Mouse (Mus musculus): ENCODE results near the gene Slc7a6. TPM values are rescaled to one million over a fixed set of nuclear protein-coding genes. Genes with fewer than 3 reads are reported as not detected.
"Not testable (repeated sequence)": the region's sequence is repeated elsewhere in the genome, so short reads cannot be mapped to it uniquely, and the experiment has no call there.

The Slc7a6 gene
- total RNA-seq, 2 experiments from 2014 or later: 8.8 to 11.5 TPM

DNA sequence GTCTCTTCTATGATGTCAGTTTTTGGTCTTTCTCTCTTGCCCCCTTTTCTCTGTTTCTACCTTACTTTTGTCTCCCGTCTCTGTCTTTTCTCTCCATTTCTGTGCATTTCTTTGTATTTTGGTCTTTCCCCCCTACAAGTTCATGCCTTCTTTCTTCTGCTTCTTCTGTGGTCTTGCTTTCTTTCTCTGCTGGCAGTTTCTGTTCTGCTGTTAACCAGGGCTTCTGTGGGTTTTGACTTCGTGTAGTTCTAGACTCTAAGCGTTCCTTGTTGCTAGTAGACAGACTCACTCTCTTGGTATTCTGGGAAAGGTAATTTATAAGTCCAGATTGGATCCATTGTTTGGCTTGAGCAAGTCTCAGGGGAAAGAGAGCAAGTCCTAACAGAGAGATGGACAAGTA is 17.7 kb downstream of the Slc7a6 start:
- no peak for DNase-seq

DNA sequence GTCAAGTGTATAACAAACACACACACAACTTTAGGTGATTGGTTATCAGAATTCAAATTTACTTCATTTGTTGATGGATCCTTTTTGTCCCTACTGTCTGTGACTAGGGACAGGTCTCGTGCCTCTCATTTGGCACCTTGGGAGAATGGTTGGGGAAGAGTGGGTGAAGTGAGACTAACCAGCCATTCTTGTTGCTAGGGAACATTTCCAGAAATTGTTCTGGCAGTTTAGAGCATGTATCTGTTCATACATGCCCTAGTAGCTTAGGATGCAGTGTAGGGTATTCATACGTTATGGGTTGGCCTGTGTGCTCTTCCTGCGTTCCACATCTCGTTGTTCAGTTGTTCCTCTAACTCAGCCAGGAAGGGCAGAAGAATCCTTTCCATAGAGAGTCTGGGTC is 20.5 kb downstream of the Slc7a6 start:
- no peak for DNase-seq

DNA sequence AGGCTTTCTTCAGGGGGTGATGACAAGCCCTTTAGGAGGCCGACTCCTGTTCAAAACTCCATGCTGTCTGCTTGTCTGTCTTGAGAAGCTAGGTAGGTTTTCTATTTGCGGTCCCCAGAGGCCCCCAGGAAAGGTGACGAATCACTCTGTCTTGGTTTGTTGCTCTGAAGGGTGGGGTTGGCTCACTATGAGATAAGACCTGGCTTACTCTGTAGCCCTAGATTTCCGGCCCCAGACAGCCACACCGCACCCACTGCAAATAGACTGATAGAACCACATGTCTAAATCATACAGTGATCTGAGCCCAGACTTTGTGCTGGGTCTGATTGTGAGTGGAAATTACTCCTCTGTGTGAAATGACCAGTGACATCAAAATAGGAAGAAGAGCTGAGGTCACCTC is 23.0 kb downstream of the Slc7a6 start:
- peak in 1 of 2 experiments; percentile 35 for DNase-seq

DNA sequence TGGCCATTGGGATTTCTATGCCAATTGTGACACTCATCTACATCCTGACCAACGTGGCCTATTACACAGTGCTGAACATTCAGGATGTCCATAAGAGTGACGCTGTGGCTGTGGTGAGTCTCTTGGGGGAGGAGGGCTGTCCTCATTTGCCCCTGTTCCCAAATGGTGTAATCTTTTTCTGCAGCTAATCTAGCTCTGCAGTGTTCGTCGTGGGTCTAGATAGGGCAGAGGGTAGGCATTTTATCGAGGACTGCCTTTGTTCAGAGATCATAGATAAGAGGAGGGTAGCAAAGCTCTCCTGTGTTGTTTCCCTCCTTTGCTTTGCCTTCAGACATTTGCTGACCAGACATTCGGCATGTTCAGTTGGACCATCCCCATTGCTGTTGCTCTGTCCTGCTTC is 24.5 kb downstream of the Slc7a6 start:
- no peak for DNase-seq

DNA sequence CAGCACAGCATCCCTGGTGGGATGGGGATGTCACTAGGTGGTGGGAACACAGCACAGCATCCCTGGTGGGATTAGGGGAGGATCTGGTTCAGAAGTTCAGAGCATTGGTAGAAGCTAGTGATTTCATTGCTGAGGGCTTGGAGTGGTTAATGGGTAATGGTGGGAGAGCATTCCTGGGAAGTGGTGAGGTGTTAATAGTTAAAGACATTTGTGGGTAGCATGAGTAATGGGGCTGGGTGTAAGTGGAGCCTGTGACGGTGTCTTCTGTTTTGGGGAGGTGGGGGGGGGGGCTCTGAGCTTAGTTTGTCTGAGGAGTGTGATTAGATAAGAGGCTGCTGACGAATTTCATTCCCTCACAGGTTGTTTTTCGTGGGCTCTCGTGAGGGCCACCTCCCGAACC is 25.4 kb downstream of the Slc7a6 start:
- no peak for DNase-seq

DNA sequence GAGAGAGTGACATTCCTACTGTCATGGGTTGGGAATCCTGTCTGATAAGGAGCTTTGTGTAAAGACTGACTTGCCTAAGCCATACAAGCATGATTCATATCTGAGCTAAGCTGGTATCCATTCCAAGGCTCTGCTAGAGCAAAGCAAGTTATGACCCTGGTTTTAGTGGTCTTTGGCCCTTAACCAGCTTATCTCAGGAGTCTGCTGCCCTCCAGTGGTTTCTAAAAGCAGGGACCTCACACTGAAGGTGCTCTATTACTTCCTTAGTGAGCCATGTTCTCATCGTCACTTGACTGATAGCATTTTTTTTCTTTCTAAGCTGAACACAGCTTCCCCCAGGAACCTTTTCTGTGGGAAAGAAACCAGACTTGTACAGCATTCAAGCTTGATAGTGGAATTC is 30.1 kb downstream of the Slc7a6 start:
- peak; percentile 37 to 56 for DNase-seq

DNA sequence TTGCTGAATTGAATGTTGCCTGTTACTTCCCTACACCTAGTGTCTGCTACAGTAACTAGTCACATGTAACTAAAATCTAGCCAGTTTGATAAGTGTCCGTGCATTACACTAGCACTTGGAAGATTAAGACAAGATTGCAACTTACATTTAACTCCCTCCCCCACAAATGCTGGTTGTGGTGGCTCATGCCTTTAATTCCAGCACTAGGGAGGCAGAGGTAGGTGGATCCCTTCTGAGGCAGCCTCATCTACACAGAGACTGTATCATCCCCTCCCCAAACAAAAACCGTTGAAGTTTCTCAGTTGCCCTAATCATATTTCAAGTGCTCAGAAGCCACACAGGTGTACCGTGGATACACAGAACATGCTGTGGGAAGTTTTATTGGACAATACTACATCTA is 30.9 kb downstream of the Slc7a6 start:
- not testable (repeated sequence) for DNase-seq

DNA sequence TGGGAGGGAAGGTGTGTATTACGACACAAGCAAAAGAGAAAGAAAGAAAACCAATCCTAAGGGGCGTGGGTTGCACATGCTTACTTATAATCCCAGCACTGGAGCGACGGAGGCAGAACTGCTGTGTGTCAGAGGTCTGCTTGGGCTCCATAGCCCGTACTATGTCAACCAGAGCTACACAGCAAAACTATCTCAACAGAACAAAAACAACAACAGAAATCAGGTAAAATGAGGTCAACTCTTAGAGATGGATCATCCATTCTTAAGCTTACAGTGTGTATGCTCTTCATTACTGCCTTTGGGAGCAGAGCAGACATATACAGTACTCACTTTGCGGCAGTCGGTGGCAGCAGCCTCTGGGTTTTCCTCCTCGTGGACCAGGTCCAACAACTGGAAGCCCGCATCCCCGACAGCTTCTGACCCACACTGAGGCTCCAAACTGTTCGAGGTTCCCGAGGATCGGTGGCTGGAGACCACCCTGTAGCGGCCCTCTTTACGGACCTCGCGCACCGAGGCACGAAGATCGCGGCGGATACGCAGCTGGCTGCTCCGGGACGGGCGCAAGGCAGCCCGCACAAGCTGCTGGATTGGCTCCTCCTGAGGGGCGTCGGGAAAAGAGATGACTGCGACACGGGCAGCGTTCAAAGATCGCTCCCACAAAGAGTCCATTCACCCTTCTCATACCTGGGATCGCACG is 41.5 kb downstream of the Slc7a6 start:
- no peak for DNase-seq

DNA sequence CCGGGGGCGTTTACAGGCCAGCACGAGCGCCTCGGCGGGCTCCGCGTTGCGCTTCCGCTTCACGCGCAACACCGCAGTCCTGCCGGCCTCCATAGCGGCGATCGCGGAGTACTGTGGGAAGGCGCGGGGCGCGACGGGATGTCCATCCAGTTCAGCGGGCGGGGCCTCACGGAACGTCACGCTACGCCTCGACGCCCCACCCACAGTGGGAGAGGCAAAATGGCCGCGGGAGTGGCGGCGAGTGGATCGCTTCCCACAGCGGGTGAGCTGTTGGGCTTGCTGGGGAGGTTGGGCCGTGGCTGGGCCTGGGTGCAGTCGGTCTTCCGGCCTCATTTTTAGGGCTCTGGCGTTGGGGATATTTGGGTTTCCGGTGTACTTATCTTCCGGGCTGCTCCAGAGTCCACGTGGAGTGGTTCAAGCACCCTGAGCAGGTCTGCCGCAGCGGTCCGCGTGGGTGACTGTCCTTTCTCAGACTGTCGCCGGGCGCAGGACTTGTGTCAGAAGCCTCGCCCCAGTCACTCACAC is 42.2 kb downstream of the Slc7a6 start, which contains the start of the genes Slc7a6os and Prmt7:
Slc7a6os (minus strand) TSS at position 115 of the 525 bp plus-strand sequence.
Prmt7 (plus strand) TSS at position 116 of the 525 bp plus-strand sequence.
- DNase-seq: peak; percentile 97 to 98

DNA sequence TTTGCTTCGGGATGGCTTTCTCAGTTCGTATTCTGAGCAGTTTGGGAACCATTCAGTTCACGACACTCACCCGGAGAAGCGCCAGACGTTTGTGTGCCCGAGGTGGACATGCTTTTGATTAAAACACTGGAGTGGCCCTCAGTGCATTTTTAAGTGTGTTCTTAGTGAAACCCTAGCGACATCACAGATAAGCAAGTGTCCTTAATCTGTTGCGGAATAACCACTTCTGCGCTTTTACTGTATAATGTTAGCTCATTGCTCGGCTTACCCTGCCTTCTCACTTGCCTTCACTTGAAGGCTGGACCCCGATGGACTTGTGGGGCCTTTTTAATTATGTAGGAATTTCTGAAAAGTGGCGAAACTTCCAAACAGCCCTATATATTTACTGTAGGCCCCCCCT is 42.8 kb downstream of the Slc7a6 start:
- no peak for DNase-seq

DNA sequence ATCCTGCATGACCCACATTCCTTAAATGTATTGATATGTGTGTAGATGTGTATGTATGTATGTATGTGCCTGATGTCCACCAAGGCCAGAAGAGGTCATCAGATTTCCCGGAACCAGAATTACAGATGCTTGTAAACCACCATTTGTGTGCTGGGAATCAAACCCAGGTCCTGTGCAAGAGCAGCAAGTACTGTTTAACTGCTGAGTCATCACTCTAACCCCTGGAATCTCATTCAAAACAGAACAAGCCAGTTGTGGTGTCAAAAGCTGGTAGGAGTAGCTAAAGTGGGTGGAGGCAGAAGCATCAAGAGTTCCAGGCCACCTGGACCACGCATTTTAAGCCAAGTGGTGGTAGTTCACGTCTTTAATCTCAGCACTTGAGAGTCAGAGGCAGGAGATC is 45.3 kb downstream of the Slc7a6 start:
- no peak for DNase-seq

DNA sequence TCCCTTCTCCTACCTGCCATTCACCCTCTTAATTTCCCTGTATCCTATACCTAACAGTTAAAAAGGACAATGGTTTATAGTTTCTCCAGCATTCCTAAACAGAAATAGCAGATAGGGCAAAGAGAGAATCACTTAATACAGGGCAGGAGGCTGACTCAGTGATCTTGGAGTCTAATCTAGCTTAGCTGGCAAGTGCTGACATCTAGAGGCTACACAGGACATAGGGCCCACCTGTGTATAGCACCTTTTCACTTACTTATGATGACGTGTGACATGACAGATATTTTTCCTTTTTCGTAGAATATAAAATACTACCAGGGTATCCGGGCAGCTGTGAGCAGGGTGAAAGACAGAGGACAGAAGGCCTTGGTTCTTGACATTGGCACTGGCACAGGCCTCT is 51.0 kb downstream of the Slc7a6 start:
- DNase-seq: no peak

DNA sequence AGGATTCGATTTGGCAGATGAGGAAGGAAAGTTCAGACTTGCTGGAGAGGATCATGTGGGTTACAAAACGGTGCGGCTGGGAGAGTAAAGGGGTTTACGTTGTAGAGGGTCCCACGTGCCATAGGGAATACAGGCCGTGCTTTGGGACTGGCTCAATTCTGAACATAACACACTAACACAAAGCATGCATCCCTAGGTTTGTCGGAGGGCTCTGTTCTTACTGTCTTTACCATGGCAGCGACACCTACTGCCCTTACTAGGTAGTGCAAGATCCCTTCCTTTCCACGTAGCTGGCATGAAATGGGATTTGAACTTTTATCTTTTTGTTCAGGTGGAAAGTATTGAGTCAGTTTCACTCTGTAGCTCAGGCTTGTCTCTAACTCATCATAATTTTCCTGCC is 57.9 kb downstream of the Slc7a6 start:
- DNase-seq: peak; percentile 32 to 83

DNA sequence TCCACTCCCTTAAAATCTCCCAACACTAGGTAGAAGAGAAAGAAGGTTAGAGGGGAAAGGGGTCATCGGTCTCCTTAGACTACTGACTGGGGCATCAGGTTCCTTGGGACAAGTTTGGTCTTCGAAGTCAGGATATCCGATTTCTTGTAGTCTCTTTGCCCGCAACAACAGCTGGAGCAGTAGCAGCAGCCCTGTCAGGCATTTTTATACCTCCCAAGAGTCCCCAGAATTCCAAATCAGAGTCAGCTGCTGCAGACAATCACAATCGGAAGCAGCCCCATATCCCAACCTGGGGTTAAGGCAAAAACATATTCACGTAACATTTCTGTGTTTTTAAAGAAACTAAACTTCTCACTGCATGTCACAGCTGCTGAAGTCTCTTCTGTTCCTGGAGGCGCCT is 62.9 kb downstream of the Slc7a6 start:
- DNase-seq: no peak

DNA sequence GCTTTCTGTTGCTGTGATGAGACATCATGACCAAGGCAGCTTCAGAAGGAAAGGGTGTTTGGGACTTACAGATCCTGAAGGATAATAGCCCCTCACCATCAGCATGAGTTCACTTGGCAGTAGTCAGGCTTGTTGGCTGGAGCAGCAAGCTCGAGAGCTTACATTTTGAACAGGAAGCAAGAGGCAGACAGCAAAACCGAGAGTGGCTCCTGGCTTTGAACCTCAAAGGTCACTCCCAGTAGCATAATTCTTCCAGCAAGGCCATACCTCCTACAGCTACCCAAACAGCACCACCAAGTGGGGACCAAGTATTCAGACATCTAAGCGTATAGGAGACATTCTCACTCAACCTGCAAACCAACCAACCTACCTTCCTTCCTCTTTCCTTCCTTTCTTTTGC is 64.1 kb downstream of the Slc7a6 start:
- DNase-seq: no peak

DNA sequence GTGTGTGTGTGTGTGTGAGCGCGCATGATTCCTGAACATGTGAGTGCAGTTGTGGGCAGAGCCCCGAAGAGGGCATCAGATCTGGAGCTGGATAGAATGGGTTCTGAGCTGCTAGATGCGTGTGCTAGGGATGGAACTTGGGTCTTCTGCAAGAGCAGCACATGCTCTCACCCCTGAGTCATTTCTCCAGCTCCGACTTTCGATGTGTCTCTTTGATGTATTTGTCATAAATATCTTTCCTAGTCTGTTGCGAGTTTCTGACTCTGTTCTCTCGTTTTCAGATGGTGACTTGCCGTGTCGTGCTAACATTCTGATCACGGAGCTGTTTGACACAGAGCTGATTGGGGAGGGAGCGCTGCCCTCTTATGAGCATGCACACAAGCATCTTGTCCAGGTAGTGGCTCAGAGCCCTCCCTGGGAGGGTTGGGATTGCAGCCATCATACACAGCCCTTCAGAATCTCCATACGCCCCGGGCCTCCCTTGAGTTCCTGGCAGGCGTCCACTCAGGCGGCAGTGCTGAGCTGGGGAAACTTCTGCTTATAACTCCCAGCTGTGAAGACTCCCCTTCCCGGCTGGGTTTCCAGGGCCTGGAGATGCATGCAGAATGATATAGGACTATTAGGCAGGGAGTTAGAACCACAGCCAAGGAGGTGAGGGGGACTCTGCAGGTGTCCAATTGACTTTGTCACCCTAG is 66.1 kb downstream of the Slc7a6 start:
- DNase-seq: no peak

DNA sequence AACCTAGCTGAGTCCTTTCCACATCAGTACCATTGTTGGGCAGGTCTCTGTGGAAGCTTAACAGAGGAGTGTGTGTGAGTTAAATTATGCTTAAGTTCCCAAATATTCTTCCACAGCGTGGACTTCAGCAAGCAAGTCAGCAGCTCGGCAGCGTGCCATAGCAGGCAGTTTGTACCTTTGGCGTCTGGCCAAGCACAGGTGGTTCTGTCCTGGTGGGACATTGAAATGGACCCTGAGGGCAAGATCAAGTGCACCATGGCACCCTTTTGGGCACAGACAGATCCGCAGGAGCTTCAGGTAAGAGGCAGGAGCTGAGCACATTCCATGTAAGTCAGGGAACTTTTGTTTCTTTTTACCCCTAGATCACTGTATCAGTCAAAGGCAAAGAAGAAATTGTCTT is 68.4 kb downstream of the Slc7a6 start:
- DNase-seq: no peak

Other genes starting within 250 kb of the Slc7a6 start
- not detected for gene Ctrl, start 235.0 kb upstream of the Slc7a6 start, total RNA-seq (2021)
- gene Psmb10, start 230.4 kb upstream of the Slc7a6 start, total RNA-seq (2021): 10 to 100 TPM; 72.5 to 92.1 TPM
- under 1 TPM; 0.49 to 0.57 TPM for gene Lcat, start 225.5 kb upstream of the Slc7a6 start, total RNA-seq (2021)
- gene Slc12a4, start 202.8 kb upstream of the Slc7a6 start, total RNA-seq (2021): 10 to 100 TPM; 27.2 to 38.1 TPM
- not detected for gene Dpep3, start 189.4 kb upstream of the Slc7a6 start, total RNA-seq (2021)
- 10 to 100 TPM in 1 of 2 experiments, 1 to 10 TPM in 1; 8.3 to 10.1 TPM for gene Dus2, start 177.5 kb upstream of the Slc7a6 start, total RNA-seq (2021)
- gene Dpep2nb, start 162.9 kb upstream of the Slc7a6 start, total RNA-seq (2021): not detected
- gene Ddx28, start 157.0 kb upstream of the Slc7a6 start, total RNA-seq (2021): 10 to 100 TPM; 11.2 to 12.1 TPM
- 10 to 100 TPM; 17.4 to 20.5 TPM for gene Nfatc3, start 110.0 kb upstream of the Slc7a6 start, total RNA-seq (2021)
- gene Esrp2, start 31.9 kb upstream of the Slc7a6 start, total RNA-seq (2021): 1 to 10 TPM in 1 of 2 experiments, under 1 TPM in 1; 0.35 to 1.4 TPM
- gene Pla2g15, start 18.5 kb upstream of the Slc7a6 start, total RNA-seq (2021): 1 to 10 TPM; 6.7 to 7.9 TPM
- gene Slc7a6os, start 42.1 kb downstream of the Slc7a6 start, total RNA-seq (2021): 10 to 100 TPM in 1 of 2 experiments, 1 to 10 TPM in 1; 9.8 to 11.0 TPM
- gene Prmt7, start 42.1 kb downstream of the Slc7a6 start, total RNA-seq (2021): 10 to 100 TPM; 25.3 to 26.5 TPM
- gene Smpd3, start 169.1 kb downstream of the Slc7a6 start, total RNA-seq (2021): 1 to 10 TPM; 2.5 to 3.9 TPM
- gene Zfp90, start 246.5 kb downstream of the Slc7a6 start, total RNA-seq (2021): 1 to 10 TPM; 2.8 to 3.2 TPM